Mouse (Mus musculus) liver, embryonic 14.5 days (tissue): ENCODE results near the gene Armc7.

Source experiments
- CTCF ChIP-seq: IDR thresholded peaks from 2 replicates; pipeline ENCODE4 v1.5.1; 2016; ENCODE audit warnings: antibody characterized with exemption, low read depth, control low read depth
- EP300 ChIP-seq: IDR thresholded peaks from 2 replicates; pipeline ENCODE4 v1.6.1; 2016; ENCODE audit warnings: antibody characterized with exemption, low read depth

GRCm38 (mm10) chr11:115509773-115510506 is 34.5 kb downstream of the Armc7 start:
- TF ChIP-seq EP300 (no peak), CTCF (no peak)
